Mouse (Mus musculus) MEL (cell line): ENCODE data around the gene Exoc4.

Source experiments
- CTCF ChIP-seq, 3 experiments: IDR thresholded peaks in 2 of 3; conservative IDR thresholded peaks in 1 of 3; 2 replicates each; pipeline ENCODE4 v1.5.1; 2011 to 2012; ENCODE audit warnings: low read length in 3 of 3, low read depth in 2 of 3, mild to moderate bottlenecking in 2 of 3, improper control_type of control experiment in 1 of 3, inconsistent platforms in 1 of 3, mixed read lengths in 1 of 3, moderate library complexity in 1 of 3; ENCODE audit not compliant: control insufficient read depth in 1 of 3, insufficient read depth in 1 of 3, poor library complexity in 1 of 3, severe bottlenecking in 1 of 3
- E2F4 ChIP-seq: IDR thresholded peaks from 2 replicates; pipeline ENCODE4 v1.6.1; 2011; ENCODE audit warnings: low read depth, low read length, improper control_type of control experiment, borderline replicate concordance
- ELF1 ChIP-seq: IDR thresholded peaks from 2 replicates; pipeline ENCODE4 v1.6.1; 2014; ENCODE audit warnings: low read depth, mild to moderate bottlenecking, inconsistent platforms, low read length, improper control_type of control experiment, moderate library complexity
- EP300 ChIP-seq, 2 experiments: IDR thresholded peaks; 2 replicates each; pipeline ENCODE4 v1.6.1; 2011; ENCODE audit warnings: improper control_type of control experiment in 2 of 2, low read length in 2 of 2, low read depth in 1 of 2, mild to moderate bottlenecking in 1 of 2
- GATA1 ChIP-seq: IDR thresholded peaks from 2 replicates; pipeline ENCODE4 v1.6.1; 2011; ENCODE audit warnings: low read depth, low read length, improper control_type of control experiment
- NELFE ChIP-seq: IDR thresholded peaks from 2 replicates; pipeline ENCODE4 v1.6.1; 2011; ENCODE audit warnings: low read depth, low read length, improper control_type of control experiment
- POLR2A ChIP-seq, 2 experiments: IDR thresholded peaks; 2 replicates each; pipeline ENCODE4 v1.6.1; 2011 to 2012; ENCODE audit warnings: low read length in 2 of 2, mild to moderate bottlenecking in 2 of 2, control low read depth in 1 of 2, improper control_type of control experiment in 1 of 2, low read depth in 1 of 2, moderate library complexity in 1 of 2; ENCODE audit not compliant: control insufficient read depth in 1 of 2, insufficient read depth in 1 of 2, poor library complexity in 1 of 2

DNA sequence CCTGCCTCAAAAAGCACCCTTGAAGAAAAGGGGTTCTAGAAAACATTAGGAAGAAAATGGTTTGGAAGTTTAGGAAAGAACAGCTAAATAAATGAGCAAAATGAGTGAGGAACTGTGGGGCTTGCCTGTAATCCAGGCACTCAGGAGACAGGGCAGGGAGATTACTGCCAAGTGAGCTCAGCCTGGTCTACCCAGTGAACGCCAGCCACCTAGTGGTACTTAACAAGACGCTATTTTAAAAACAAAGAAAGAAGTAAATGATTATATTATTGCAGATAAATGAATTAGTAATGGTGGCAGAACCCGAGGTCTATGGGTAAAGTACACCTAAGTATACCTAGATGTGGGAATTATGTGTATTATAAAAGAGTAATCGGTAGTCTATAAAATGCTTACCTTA lies 651.7 kb downstream of the Exoc4 start:
- TF ChIP-seq ELF1 (no peak), E2F4 (no peak), GATA1 (no peak), CTCF (IDR thresholded peaks at IDR 0.05 in 2 of 3, conservative IDR thresholded peaks at IDR 0.05 in 1 of 3; ENCODE audit: control insufficient read depth in 1 of 3, insufficient read depth in 1 of 3, low read depth in 2 of 3, low read length in 3 of 3, poor library complexity in 1 of 3, severe bottlenecking in 1 of 3) (no peak; a peak in 1 of 6 replicates), NELFE (no peak), POLR2A (IDR thresholded peaks at IDR 0.05; ENCODE audit: control insufficient read depth in 1 of 2, insufficient read depth in 1 of 2, low read depth in 1 of 2, low read length in 2 of 2, poor library complexity in 1 of 2) (no peak), EP300 (IDR thresholded peaks at IDR 0.05; ENCODE audit: low read depth in 1 of 2, low read length in 2 of 2) (no peak)
